Mouse (Mus musculus) layer of hippocampus, adult 18-20 months (tissue): ENCODE data around the gene Usp32. TPM values are rescaled to one million over a fixed set of nuclear protein-coding genes. Genes with fewer than 3 reads are reported as not detected.

ENCODE experiments used
- DNase-seq, 2 experiments: peaks; one replicate each; pipeline ENCODE4 v3.0.0; 2022; ENCODE audit warnings: low spot score in 2 of 2
- total RNA-seq, 2 experiments: library from RNA; stranded (reverse); gene quantifications; 2 replicates each; pipeline ENCODE4 v1.2.3; 2021

Gene Usp32
- total RNA-seq, 2 experiments from 2014 or later: 89.1 to 93.3 TPM

DNA sequence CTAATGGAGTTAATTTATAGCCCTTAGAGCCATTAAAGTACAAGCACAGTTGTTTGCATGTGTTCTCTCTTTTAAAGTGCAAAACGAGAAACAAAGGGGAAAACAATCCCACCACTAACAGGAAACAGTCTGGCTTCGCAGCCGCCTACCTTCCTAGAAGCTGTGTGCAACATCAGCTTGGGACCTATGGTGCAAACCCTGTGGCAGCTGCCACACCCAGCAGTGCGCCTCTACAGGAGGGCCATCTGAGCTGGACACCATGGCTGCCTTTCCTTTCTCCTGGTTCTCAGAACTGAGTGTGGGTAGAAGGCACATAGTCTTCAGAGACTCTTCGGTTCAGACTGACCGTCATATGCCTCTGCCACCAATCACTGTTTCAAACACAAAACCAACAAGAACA, 154.5 kb downstream of the Usp32 start:
- DNase-seq: no peak

DNA sequence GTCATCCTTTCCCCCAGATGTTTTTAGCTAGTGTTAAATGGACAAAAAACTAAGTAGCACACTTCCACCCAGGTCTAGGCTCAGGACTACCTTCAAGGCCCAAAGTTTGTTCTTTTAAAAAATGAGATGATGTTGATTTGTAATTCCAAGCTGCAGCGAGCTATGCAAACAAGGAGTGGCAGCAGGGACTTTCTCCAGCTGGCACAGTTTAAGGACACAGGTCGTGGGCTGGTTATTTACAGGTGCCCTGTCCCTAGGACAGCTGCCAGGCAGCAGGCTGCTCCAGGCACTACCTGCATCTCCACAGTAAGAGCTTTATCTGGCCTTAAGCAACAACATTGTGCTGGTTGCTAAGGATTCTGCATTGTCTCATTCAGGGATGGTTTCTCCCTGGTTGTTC, 159.3 kb downstream of the Usp32 start:
- DNase-seq: no peak

DNA sequence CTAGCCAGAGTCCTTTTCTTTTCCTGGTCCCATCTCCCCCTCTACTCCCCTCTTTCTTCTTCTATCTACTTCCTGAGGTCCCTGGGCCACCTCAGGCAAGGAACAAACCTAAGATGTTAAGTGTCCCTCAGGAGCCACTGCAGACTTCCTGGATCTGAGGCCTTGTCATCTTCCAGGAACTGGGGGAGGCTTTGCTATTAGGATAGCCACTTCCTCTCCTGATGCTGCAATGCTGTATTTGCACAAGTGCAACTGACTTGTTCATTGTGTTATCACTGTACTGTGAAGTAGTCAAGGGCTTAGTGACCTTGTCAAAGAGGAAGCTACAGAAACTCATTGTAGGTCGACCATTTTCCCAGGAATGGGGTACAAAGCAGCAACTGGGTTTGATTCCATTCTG, 160.6 kb downstream of the Usp32 start:
- no peak for DNase-seq

DNA sequence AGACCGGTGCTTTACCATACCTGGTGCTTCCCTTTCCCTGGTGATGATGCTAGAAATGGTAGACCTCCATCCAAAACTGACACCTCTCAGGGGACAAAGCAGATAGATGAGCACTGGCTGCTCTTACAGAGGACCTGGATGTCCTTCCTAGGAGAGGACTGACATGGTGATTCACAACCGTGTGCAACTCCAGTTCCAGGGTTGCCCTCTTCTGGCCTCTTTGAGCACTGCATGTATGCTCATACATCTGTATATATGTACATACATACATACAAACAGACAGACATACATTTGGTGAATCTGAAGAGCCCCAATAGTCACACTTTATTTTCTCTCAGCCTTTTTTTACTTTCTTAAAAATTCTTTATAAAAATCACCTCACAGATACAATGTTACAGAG, 161.8 kb downstream of the Usp32 start:
- DNase-seq: peak in 1 of 2 experiments; percentile 62

DNA sequence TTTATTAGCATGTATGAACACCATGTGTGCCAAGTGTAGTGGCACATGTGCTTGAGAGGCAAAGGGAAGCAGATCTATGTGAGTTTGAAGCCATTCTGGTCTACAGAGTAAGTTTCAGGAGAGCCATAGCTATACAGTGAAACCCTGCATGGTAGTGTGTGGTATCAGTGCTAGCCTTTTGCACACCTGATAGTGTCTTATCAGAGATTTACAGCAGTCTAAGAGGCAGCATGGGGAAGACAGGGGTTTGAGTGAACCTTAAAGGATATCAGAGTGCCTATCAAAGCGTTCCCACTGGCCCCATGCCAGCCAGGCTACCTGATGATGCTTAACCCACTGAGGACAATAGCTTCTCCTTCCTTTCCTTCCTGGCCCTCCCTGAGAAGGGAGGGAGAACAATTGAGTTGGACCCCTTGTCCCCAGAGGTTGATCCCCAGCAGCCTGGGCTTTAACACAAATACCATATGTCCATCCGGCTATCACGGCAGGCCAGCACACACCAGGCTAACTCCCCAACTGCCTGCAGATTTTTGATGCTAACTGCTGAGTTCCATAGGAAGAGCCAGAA, 162.5 kb downstream of the Usp32 start:
- DNase-seq: no peak

DNA sequence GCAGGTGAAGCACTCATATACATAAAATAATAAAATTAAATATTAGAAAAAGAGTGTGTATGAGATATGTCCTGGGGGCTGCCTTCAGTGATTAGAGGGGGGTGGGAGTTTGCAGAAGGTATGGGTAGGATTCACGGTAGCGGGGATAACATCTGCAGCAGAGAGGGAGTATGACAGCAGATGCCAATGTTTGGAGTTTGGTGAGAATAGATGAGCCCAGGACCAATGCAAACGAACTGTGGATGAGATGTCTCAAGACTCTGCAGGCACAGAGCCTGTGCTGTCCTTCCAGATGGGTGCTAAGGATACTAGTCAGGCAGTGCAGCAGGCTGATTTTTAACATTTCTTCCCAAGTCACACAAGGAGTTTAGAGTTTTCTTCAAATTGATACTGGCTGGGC, 163.3 kb downstream of the Usp32 start:
- DNase-seq: no peak

DNA sequence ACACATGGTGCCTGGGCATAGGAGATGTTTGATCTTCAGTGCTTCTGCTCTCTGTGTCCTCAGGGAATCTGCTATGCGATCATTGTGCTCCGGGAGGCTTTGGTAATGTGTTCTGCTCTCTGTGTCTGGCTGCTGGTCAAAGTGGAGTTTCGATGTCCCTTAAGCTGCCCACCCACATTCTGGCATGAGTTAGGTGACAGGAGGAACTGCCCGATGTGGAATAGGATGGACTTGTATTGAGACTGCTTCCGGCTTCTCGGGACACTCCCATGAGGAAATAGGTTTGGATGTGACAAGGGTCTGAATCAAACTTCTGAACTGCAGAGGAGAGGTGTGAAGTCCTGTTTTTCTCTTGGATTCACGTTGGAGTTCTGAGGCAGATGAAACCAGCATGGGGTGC, 165.4 kb downstream of the Usp32 start:
- DNase-seq: no peak

DNA sequence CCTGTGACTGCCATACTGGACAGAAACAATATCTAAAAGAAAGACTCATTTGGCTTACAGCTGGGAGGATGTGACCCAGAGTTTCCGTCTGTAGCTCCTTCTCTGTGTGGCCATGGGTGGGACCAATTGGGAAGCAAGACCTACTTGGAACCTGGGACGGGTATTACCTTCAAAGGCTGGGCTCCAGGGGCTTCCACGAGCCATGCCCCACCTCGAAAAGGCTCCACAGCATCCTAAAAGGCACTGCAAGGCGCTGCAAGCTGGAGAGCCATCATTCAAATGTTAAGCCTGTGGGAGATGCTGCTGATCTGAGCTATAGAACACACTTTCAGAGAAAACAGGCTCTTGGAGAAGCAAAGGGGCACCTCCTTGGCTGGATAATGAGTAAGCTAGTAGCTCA, 166.3 kb downstream of the Usp32 start:
- DNase-seq: no peak

DNA sequence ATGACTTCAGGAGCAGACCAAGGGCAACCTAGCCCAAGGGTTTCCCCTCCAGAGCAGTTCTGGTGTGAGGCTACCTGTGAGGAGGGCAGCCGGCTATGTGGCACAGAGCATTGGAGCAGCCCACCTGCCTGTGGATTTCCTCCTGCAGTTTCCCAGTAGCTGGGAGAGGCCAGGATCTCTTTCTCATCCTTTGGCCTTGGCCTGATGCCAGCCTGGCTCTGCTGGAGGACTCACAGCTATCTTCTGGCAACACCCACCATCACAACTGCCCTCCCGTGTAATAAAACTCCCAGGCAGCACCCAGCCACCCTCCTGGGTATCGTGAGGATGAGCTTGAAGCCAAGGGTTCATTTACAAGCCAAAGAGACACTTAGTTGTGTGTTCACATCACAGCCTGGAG, 167.9 kb downstream of the Usp32 start:
- DNase-seq: no peak

DNA sequence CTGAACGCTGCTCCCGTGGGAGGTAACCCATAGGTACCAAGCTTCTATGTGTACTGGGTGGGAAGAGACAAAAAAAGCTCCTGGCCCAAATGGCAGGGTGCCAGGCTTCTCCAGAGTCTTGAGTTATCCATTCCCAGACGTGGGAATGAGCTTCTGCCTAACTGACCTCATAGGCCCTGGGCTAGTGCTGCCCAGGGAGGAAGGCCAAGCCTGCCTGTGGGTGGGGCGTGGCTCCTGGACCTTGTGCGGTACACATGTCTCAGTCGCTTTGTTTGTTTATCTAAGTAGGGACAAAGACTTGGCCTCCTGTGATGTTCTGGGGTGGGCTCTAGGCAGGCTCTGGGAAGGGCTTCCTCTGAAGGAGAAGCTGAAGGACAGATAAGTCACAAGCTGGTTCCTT, 171.2 kb downstream of the Usp32 start:
- DNase-seq: no peak

DNA sequence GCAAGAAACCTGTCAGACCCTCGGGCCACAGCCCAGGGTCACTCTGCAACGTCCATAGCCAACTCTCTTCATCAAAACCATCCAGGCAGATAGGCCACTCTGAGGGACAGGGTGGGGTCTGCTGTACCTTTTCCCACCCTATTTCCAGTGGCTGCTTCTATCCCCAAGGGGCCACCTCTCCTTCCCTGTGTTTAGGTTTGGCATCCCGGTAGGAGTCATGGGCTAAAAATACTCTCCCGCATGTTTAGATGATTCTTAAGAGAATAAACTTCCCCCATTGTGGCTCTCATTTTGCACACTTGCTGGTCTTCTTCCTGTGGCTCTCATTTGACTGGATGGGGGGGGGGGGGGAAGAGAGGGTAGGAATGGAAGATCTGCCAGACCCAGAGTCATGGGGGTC, 171.7 kb downstream of the Usp32 start:
- DNase-seq: no peak

DNA sequence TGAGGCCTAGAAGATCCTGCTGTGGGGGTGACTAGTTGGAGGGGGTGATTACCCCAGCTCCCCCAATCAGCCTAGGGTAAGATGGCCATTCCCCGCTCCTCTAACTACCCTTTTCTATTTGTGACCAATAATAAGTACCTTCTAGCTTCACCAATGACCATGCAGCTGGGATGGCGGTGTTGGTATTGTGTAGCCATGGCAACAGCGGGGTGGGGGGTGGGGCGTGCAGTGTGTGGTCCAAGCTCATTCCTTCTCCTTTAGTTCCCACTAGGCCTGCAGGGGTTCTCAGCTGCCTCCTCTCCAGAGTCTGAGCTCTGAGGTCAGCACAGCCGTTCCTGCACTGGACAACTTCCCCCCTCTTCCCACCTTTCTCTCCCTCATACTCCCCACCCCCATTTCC, 172.8 kb downstream of the Usp32 start:
- DNase-seq: no peak

DNA sequence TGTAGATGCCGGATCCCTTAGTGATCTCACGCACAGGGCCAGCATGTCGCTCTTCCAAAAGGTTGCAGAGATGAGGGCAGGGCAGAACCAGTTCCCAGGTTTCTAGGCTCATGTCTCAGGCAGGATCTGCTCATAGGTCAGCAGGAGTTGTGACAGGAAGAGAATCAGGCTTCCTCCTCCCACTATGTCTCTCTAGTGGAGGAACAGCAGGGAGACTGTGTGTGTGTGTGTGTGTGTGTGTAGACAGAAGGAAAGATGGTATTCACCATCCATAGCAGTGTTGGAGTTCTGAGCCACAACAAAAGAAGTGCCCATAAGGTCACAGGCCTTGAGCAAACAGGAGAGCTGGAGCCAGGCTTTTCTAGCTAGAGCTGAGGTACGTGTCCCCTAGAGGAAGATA, 173.3 kb downstream of the Usp32 start:
- no peak for DNase-seq

DNA sequence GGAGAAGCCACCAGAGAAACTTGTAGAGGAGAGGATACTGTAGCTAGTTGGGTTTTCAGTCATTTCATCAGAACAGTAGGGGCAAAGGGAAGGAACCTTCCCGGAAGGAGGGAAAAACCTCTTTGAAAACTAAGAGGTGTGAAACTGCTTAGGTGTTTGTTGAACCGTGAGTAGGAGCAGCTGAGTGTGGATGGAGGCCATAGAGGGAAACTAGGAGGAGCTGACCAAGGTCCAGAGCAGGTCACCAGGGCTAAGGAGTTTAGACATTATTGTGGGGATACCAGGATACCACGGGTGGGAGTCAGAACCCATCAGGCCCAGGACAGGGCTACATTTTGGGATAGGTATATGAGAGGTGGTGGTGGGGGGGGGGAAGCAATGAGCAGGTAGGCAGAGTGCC, 176.4 kb downstream of the Usp32 start:
- no peak for DNase-seq

DNA sequence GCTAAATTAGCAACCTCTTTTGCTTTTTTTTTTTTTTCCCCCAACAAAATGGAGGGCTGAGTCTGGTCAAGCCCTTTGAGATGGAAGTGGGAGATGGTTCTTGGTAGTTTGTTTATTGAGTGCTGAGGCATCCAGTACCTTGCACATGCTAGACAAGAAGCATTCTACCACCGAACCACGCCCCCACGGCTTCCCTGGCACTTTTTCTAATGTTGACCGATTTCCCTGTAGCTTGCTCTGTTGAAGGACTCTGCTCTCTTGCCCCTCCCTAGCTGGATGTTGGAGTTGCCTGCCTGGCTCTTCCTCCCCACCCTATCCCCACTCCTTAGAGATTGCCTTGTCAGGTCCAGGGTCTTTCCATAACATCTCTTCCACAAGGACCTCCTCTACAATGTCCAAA, 177.4 kb downstream of the Usp32 start:
- no peak for DNase-seq

DNA sequence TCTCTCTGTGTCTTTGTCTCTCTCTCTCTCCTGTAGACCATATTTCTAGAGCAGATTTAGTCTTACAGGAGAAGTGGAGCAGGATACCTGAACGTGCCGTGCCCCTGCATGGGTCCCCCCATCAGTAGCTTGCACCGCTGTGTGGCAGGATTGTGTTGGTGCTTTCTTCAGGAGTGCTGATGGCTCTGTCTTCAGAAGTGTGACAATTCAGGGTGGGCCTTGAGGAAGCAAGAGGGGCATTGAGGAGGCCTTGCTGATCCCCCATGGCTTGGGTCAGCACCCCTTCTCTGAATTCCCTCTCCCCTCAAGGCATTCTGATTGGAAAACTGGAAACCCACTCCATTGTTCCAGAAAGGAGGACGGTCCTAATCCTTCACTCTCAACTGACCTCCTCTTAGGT, 178.4 kb downstream of the Usp32 start:
- no peak for DNase-seq

DNA sequence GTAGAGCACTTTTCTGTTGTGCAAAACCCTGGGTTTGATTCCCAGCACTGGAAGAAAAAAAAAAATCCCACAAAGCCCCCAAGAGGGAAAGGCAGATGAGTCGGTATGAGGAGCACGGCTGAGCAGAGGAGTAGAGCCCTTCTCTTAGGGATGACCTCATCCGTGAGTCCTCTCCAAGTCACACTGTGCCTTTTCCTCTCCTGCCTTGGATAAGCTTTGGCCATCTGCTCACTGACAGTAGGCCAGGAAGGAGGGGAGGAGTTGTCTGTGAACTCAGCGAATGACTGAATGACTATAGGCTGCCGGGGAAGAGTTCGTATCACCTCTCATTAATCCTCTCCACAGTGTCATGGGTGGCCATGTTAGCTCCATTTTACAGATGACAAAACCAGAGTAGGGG, 179.2 kb downstream of the Usp32 start:
- no peak for DNase-seq

DNA sequence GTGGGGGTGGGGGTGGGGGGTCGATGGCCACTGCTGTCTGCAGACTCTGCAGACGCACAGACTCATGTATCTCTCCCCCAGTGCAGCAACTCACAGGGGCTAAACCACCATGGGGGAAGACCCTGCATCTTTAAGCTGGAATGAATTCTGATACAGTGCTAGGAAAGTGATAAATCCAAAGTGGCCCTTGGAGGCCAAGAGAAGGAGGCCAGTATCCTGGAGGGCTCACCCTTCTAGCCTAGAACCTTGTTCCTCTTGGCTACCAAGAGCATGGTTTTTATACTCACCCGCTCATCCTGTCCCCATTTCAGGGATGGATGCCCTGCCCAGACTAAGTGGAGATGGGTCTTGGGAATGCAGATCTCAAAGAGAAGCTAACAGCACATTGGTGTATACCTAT, 179.7 kb downstream of the Usp32 start:
- DNase-seq: no peak

DNA sequence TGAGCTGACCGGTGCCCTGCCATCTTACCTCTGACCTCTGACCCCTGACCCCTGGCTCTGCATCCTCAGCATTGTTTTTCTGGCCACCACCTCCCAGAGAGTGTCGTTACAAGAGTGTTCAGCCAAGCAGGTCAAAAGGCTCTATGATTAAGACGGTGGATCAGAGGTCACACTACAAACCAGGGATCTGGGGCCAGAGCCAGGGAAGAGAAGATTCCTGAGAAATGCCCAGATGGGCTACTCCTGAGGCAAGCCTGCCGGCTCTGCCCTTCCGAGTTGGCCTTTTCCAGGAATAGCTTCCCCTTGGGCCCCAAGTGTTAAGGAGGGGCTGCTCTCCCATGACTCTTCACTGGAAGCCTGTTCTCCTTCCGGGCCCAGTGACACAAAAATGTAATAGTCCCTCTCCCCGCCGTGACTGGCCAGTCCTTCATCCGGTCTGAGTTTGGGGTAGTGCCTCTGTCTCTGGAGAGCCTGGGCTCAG, 180.2 kb downstream of the Usp32 start:
- DNase-seq: no peak

DNA sequence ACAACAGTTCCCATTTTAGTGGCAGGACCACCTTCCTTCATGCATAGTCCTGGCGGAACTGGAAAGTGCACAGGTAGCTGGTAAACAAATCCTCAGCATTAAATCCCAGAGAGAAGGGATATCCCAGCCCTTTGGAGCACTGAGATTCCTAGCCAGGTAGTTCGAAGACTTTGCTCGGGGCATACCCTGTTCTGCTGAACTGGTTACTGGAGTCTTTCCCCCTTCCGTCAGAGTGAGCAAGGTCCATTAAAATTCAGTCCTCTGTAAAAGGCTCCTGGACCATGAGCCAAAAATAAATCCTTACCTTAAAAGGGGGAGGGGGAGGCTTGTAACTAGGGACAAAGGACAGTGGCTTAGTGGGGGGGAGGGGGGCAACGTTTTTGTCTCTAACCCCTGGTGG, 180.8 kb downstream of the Usp32 start:
- DNase-seq: no peak

DNA sequence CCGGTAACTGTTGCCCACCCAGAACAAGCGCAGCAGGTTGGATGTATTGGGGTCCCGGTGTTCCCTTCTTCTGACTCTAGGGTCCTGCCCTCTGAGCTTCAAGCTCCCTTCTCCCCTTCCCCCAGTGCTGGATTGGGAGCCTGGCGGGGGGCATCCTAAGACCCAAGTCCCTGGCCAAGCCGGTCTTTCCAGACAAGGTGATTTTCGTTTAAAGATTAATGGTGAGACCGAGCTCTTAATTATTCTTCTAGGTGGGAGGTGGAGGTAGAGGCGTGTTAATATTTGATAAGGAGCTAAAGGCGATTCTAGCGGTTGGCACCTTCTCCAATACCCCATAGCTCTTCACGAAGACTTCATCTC, 181.7 kb downstream of the Usp32 start:
- no peak for DNase-seq

DNA sequence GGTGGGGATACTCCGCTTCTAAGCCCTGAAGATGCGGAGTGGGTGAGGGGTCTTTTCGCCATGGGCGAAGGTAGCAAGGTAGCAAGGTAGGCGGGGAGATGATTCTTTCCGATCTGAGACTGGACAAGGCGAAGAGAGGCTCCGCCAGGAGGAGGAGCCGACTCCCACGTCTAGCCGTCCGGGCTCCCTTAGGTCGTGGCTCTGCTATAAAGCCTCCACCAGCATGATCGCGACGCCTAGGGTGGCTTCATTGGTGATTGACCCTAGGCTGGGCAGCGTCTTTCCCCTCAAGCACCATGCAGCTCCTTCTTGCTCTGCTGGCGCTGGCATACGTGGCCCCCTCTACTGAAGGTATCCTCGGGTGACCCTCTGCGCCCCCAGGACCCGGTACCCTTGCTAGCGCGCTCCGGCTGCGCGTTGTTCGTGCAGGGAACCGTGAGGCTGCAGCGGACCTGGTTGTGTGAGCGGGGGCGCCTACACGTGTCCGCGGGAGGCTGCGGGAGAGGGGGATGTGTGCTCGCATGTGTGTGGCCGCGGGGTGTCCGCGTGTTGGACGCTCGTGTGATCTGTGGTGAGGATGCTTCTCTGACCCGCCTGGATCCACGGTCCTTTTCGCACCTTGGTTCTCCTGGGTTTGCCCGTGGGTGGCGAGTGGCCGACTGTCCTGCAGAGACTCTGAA, 182.2 kb downstream of the Usp32 start, which contains the start of gene Car4:
Gene Car4 (plus strand): TSS at position 196 of the 680 bp plus-strand sequence.
- DNase-seq: peak in 1 of 2 experiments; percentile 46

DNA sequence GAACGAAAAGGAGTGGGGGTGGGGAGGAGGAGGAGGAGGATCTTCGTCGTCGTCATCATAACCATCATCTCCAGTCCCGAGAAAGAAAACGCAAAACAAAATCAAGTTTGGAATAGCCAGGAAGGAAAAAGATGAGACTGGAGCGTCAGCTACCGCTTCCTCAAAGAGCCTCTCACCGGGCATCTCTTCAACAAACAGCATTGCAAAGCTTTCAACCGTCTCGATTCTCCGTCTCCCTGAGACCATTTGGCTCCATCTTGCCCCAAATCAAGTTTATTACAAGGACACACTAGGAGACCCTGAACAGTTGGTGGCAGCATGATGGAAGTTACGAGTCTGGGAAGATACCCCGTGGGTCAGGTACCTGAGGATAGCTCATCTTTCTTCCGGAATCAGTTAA, 182.8 kb downstream of the Usp32 start:
- no peak for DNase-seq
